Mouse (Mus musculus) megakaryocyte, embryonic 14.5 days (primary cell): ENCODE data around the gene Orai2.

ENCODE experiments used
- FLI1 ChIP-seq: IDR thresholded peaks from 2 replicates; pipeline ENCODE4 v1.6.1; 2012; ENCODE audit warnings: low read length, inconsistent platforms, mixed read lengths
- GATA1 ChIP-seq: IDR thresholded peaks from 3 replicates; pipeline ENCODE4 v1.6.1; 2012; ENCODE audit warnings: mixed read lengths, low read length, inconsistent platforms, borderline replicate concordance

DNA sequence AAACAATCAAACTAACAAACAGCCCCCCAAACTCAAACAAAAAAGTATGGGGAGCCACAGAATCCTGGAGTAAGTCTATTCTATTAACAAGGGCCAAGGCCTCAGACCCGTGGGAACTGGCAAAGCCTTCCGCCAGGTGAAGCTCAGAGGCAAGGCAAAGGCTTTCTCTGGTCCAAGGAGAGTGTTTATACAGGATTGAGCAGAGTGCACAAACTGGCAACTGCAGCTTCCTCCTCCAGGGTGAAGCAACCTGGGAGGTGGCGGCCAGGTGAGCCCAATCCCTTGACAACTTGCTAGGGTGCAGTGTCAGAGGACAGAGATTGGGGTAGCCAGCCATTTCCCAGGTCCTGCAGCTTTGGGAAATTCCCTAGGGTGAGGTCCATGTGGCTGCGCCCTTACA lies 3.2 kb downstream of the Orai2 start:
- no peak for TF ChIP-seq FLI1
- no peak for TF ChIP-seq GATA1
